Mouse (Mus musculus) heart, postnatal 4 days (tissue): ENCODE data around the gene Exoc6. TPM values are rescaled to one million over a fixed set of nuclear protein-coding genes. Genes with fewer than 3 reads are reported as not detected.

Experiments used
- DNase-seq: peaks from one replicate; pipeline ENCODE4 v3.0.0; 2021
- total RNA-seq, 2 experiments: library from RNA; stranded (reverse); gene quantifications; 2 replicates each; pipeline ENCODE4 v1.2.3; 2021

The Exoc6 gene
- total RNA-seq, 2 experiments from 2014 or later = 27.6 to 28.3 TPM

DNA sequence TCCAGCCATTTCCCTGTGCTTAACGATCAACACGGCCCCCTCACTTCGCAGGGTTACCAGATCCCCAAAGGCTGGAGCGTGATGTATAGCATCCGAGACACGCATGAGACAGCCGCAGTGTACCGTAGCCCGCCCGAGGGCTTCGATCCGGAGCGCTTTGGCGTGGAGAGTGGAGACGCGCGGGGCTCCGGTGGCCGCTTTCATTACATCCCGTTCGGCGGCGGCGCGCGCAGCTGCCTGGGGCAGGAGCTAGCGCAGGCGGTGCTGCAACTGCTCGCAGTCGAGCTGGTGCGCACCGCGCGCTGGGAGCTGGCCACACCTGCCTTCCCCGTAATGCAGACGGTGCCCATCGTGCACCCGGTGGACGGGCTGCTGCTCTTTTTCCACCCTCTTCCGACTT is 142.7 kb downstream of the Exoc6 start:
- DNase-seq = peak; percentile 41

DNA sequence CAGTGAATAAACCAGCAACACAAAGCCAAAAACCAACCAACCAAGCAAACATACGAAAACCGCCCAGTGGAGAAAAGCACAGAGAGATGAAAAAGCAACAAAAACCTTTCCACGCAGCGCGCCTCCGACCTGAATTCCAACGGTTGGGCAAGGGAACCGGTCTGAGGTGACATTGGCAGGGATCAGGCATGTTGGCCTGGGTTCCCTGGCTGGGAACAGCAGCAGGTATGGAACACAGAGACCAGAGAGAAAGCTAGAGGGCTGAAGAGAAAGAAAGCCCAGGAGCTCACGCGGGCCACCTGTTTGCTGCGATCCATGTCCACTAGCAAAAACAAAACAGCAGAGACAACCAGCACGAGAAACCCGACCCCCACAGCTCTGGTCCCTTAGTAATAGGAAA is 144.9 kb downstream of the Exoc6 start:
- no peak for DNase-seq

DNA sequence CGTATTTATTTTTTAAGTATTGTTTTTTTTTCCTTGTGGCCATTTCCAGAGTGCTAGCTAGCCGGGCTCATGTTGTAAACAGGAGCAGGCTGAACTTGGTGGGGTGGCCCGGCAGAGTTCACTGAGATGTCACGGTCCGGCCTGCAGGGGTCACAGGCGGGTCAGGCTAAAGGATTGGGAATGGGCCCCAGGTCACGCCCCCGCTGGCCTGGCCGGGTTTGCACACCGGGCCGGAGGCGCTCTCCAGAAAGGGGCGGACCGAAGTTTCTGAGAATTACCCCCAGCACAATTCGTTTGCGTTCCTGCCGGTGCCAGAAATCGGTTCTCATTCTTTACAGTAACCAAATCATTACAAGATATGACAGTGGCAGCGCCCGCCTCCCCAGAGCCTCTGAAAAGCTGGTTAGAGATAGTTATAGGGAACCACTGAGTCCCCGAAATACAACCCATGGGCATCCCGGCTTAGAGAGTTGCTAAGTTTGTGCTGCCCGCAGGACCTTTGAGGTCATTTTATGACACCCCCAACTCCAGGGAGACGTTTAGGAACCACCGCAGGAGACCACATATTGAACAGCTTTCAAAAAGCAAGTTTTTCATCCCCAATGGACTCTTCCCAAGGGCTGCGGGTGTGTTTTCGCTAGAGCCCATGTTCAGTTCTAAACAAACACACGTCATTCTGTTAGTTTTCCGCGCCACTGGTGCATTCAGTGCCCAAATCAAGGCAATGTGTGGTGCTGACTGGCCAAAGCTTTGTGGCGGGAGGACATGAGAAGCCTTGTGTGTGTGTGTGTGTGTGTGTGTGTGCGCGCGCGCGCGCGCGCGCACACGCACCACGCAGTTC is 145.8 kb downstream of the Exoc6 start:
- no peak for DNase-seq

DNA sequence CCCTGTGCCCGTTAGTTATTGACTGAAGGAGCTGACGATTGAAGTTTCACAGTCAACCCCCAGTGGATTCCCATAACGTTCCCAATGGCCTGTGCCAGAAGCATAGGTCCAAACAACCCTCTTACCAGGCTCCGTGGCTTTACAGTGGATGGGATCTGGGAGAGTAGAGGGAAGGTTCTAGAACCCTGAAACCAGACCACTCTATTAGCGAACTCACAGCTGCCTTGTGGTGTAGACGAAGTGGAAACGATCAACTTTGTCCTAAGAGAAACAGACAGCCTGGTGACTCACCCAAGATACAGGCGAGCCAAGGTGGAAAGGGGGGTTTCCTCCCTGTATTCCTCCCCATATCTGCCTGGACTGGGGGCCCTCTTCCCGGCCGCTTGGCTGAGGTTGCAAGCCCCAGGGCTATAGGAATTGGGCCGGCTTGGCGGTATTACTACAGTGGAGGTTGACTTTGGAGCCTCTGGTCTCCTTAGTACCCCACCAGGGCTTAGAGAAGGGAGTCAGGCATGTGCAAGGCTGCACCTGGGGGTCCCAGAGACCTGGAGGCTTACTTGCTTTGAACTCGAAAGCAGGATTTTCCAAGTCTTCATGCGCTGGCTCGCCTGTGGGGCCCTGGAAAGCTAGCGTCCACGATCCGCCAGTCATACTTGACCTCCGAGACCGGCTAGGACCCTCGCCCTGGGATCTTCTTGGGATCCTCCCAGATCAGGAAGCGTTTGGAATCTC is 146.6 kb downstream of the Exoc6 start:
- DNase-seq = no peak

DNA sequence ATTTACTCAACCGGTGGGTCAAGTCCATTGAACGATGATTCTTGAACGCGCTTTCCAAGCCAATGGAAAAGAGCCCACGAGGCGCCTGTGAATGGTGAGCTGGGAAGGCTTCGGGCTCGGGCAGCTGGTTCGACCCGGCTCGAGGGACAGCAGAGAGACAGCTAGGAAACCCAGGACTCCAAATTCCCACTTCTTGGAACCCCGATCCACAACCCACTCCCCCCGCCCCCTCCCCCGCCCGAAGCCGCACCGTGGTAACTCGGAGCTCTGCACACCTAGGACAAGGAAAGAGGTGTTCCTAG is 147.1 kb downstream of the Exoc6 start:
- no peak for DNase-seq

DNA sequence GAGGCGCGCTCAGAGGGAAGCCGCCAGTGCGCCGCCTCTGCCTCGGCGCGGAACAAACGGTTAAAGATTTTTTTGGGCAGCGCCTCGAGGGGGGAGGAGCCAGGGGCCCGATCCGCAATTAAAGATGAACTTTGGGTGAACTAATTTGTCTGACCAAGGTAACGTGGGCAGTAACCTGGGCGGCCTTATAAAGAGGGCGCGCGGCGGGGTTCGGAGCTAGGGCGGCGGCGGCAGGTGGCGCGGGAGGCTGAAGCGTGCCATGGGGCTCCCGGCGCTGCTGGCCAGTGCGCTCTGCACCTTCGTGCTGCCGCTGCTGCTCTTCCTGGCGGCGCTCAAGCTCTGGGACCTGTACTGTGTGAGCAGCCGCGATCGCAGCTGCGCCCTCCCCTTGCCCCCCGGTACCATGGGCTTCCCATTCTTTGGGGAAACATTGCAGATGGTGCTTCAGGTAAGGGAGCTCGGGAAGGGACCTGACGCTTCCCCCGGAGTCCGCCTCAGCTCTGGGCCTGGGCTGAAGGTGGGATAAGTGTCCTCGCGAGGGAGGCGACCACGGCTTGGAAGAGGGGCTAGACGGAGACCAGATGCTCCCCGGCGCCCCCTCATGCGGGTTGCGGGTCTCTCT is 147.5 kb downstream of the Exoc6 start, which contains the start of gene Cyp26a1:
Gene Cyp26a1, plus strand, starts transcription at position 148 of the 622 bp plus-strand sequence.
- no peak for DNase-seq

GRCm38 (mm10) chr19:37698273-37699160 is 148.3 kb downstream of the Exoc6 start:
- DNase-seq = no peak

DNA sequence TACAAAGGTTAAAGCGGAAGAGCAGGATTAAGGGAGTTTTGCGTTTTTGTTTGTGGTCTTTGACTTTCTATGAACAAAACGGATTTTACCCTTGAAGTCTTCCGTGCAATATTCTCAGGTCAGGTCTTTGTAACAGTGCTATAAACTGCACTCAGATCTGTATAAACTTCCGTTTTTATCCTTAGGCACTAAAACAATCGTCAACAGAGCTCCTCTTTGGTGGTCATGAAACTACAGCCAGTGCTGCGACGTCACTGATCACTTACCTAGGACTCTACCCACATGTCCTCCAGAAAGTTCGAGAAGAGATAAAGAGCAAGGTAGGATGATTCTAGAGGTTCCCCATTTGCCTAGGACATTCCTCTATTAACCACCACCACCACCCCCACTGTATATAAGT is 149.5 kb downstream of the Exoc6 start:
- DNase-seq = no peak

DNA sequence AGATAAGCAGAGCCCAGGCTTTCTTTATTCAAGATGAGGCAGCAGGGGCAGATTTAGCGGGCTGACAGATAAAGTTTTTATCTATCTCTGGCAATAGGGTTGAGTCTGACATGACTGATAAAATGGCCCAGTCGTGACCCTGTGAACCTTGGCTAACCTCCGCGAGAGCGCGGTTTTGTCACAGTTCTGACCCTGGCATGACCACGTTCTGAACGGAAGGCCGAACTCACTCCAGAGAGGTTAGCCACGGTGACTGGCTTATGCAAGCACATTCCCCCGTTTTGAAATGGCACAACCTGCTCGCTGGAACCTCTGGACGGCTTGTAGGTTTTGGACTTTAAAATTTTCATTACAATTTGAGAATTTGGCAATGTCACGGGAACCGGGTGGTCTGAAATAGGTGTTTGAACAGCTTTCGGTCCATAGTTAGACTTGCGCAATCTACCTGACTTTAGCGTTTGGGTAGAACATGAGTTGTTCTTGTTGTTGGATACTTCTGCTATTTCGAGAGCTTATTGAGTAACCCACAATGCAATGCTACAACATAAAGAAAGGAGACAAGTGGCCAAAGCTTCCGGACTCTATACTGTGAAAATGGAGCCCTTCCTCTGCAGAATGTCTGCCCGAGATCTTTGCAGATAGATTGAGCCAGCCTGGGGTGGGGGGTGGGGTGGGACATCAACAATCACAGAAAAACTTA is 152.3 kb downstream of the Exoc6 start:
- no peak for DNase-seq

- DNase-seq = peak; percentile 84
These were observed 153.8 kb downstream of the Exoc6 start for GRCm38 (mm10) chr19:37703902-37704509.

GRCm38 (mm10) chr19:37705722-37706121 is 155.5 kb downstream of the Exoc6 start:
- DNase-seq = no peak

DNA sequence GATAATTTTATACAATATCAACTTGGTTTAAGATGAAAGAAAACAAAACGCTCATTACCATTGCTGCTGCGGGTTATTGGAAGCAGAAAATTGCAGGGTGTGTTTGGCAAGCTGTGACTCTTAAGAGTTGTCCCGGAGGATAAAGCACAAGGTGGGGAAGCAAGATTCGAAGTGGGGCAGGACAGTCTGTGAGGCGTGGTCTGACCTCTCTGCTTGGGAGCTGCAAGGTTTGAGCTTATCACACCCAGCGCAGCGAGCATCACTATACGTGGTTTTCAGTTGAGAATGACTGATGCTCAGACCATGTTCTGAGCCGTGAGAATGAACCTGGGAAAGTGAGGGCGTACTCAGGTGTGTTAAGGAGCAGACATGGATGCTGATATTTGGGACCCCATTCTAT is 164.5 kb downstream of the Exoc6 start:
- no peak for DNase-seq

GRCm38 (mm10) chr19:37715980-37716379 is 165.8 kb downstream of the Exoc6 start:
- DNase-seq = no peak

DNA sequence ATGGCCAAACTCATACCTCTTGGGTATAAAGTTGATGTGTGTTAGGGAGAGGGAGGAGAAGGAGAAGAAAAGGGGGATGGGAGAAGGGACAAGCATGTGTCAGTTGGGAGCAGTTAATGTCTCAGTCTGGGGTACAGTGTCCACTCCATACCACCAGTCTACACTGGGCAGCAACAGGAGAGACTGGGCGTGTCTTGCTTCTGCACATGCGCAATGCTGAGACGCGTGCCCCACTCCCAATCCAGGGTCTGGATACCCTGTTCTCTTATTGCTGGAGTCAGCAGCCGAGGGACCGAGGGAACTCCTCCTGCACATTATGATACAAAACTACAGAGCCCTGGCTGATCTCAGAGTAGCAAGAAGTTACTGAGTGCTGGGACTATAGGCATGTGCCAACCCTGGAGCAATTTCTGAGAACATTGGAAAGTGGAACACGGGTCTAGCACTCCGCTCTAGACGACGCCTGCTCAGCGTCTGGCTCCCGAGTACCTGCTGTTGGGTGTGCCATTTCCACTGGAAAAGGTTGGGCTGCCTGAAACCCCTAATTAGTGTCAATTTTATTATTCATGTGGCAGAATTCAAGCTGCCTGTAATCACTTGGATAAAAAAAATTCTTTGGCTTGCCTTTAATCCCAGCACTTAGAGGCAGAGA is 166.4 kb downstream of the Exoc6 start:
- no peak for DNase-seq

- DNase-seq = no peak
These were observed 168.9 kb downstream of the Exoc6 start for GRCm38 (mm10) chr19:37719166-37719565.

DNA sequence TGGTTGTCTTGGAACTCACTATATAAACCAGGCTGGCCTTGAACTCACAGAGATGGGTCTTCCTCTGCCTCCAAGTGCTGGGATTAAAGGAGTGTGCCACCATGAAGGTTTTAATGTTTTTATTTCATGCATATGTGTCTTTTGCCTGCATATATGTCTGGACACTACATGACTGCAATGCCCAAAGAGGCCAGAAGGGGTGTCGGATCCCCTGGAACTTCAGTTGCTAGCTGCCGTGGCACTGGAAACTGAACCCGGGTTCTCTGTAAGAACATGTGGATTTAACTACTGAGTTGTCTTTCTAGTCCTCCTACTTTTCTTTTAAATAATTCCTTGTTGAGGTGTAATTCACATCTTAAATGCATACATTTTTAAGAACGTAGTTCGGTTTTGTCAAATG is 174.4 kb downstream of the Exoc6 start:
- DNase-seq = no peak

DNA sequence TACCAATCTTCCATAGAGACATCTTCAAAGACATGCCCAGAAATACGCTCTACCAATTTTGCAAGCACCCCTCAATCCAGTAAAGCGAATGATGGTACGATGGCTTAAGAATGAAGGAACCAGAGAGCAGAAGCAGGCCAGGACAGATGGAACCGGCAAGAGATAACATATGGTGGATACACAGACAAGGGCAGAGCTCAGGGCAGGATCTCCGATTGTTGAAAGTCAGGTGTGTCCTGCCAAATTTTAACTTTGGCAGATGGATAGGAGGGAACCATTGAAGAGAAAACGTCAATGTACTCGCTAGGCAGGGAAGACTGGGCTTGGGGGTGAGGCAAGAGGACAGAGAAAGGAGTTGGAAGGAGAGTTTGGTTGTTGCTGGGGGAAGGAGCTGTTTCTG is 176.4 kb downstream of the Exoc6 start:
- no peak for DNase-seq

- DNase-seq = no peak
These were observed 177.1 kb downstream of the Exoc6 start for GRCm38 (mm10) chr19:37727366-37727765.
